Mouse (Mus musculus) neural tube, embryonic 13.5 days (tissue): ENCODE results near the gene Tmem86b. TPM values are rescaled to one million over a fixed set of nuclear protein-coding genes. Genes with fewer than 3 reads are reported as not detected.
"Not testable (repeated sequence)": the region's sequence is repeated elsewhere in the genome, so short reads cannot be mapped to it uniquely, and the experiment has no call there.

Experiments
- ATAC-seq: fragments of 200-750 bp; cut with Nextera tagmentation; 2 replicates; pipeline ENCODE4 v1.8.0; 2017; ENCODE audit warnings: low read depth, mild to moderate bottlenecking, moderate TSS enrichment, moderate library complexity
- H3K27ac ChIP-seq: fragments of 300-500 bp; sonication (generic); replicated peaks from 2 replicates; pipeline ENCODE4 v1.5.1; 2015; ENCODE audit warnings: moderate library complexity, mild to moderate bottlenecking, inconsistent platforms
- H3K27me3 ChIP-seq: fragments of 300-500 bp; sonication (generic); 2 replicates; pipeline ENCODE4 v1.6.1; 2015; ENCODE audit warnings: mild to moderate bottlenecking, inconsistent platforms
- H3K36me3 ChIP-seq: fragments of 300-500 bp; sonication (generic); 2 replicates; pipeline ENCODE4 v1.6.1; 2015; ENCODE audit warnings: mild to moderate bottlenecking, inconsistent platforms
- H3K4me1 ChIP-seq: fragments of 300-500 bp; sonication (generic); replicated peaks from 2 replicates; pipeline ENCODE4 v1.6.1; 2015; ENCODE audit warnings: inconsistent platforms
- H3K4me2 ChIP-seq: fragments of 300-500 bp; sonication (generic); 2 replicates; pipeline ENCODE4 v1.6.1; 2015; ENCODE audit warnings: inconsistent platforms, mild to moderate bottlenecking, moderate library complexity
- H3K4me3 ChIP-seq: fragments of 300-500 bp; sonication (generic); 2 replicates; pipeline ENCODE4 v1.5.1; 2015; ENCODE audit warnings: mild to moderate bottlenecking, inconsistent platforms
- H3K9ac ChIP-seq: fragments of 300-500 bp; sonication (generic); 2 replicates; pipeline ENCODE4 v1.6.1; 2015; ENCODE audit warnings: moderate library complexity, mild to moderate bottlenecking, inconsistent platforms
- H3K9me3 ChIP-seq: fragments of 300-500 bp; sonication (generic); 2 replicates; pipeline ENCODE4 v1.6.1; 2016; ENCODE audit warnings: inconsistent platforms
- WGBS: fragments of 180-500 bp; shearing (Covaris S2); methylation state at CpG from one replicate; pipeline ENCODE4 v1.1.7; 2015; 5-methylcytosine and 5-hydroxymethylcytosine counted together
- microRNA-seq: library from miRNA; unstranded; fragments of <30 nt; microRNA quantifications from one replicate; pipeline ENCODE4, GENCODE M21; 2016
- polyA plus RNA-seq: library from polyadenylated mRNA; unstranded; fragments of >200 nt; fragmentation: Nextera tagmentation; extraction: Ambion mirVana; gene quantifications from 2 replicates; pipeline ENCODE4 v1.2.1, GENCODE M21; 2015

Tmem86b gene
- polyA plus RNA-seq, 1 experiment from 2014 or later: 2.4 TPM

- no peaks in the 10 kb centered on the region for H3K9me3 ChIP-seq
- no peaks in the 10 kb centered on the region for H3K27me3 ChIP-seq
- no peak for ATAC-seq
- 71% methylated on average over 8 of the region's 8 CpGs for WGBS
- no peak overlapping the region for H3K9ac ChIP-seq
- H3K4me2 ChIP-seq: no peak overlapping the region
- H3K4me1 ChIP-seq: no peaks in the 10 kb centered on the region
- H3K27ac ChIP-seq: no peak overlapping the region
- no peak overlapping the region for H3K4me3 ChIP-seq
- no peaks in the 10 kb centered on the region for H3K36me3 ChIP-seq
Observed at GRCm38 (mm10) chr7:4612386-4612785, 18.8 kb downstream of the Tmem86b start.

- Histone ChIP-seq H3K27me3 (no peaks in the 10 kb centered on the region), H3K36me3 (no peaks in the 10 kb centered on the region), H3K4me1 (no peaks in the 10 kb centered on the region), H3K9me3 (no peaks in the 10 kb centered on the region), H3K4me3 (no peak overlapping the region), H3K4me2 (no peak overlapping the region), H3K27ac (no peak overlapping the region), H3K9ac (no peak overlapping the region)
- no peak for ATAC-seq
- WGBS: 81% methylated on average over 12 of the region's 12 CpGs
Observed at GRCm38 (mm10) chr7:4611921-4612341, 19.3 kb downstream of the Tmem86b start.

GRCm38 (mm10) chr7:4611511-4611910, 19.7 kb downstream of the Tmem86b start:
- no peaks in the 10 kb centered on the region for H3K4me1 ChIP-seq
- no peak overlapping the region for H3K9ac ChIP-seq
- H3K36me3 ChIP-seq: no peaks in the 10 kb centered on the region
- no peaks in the 10 kb centered on the region for H3K27me3 ChIP-seq
- WGBS: 83% methylated on average over 12 of the region's 12 CpGs
- H3K9me3 ChIP-seq: no peaks in the 10 kb centered on the region
- no peak for ATAC-seq
- H3K27ac ChIP-seq: no peak overlapping the region
- H3K4me3 ChIP-seq: no peak overlapping the region
- H3K4me2 ChIP-seq: no peak overlapping the region

GRCm38 (mm10) chr7:4608002-4608401, 23.2 kb downstream of the Tmem86b start:
- Histone ChIP-seq H3K36me3 (no peaks in the 10 kb centered on the region), H3K4me1 (no peaks in the 10 kb centered on the region), H3K9me3 (no peaks in the 10 kb centered on the region), H3K4me3 (no peak overlapping the region), H3K9ac (no peak overlapping the region), H3K27ac (no peak overlapping the region), H3K27me3 (no peaks in the 10 kb centered on the region), H3K4me2 (no peak overlapping the region)
- ATAC-seq: no peak
- WGBS: 70% methylated on average over 5 of the region's 5 CpGs

GRCm38 (mm10) chr7:4603873-4604272, 27.3 kb downstream of the Tmem86b start, which contains the start of gene Ptprh:
Gene Ptprh, minus strand, starts transcription at chr7:4604041.
- Histone ChIP-seq H3K4me2 (no peak within 1 kb of the TSS), H3K4me3 (no peak within 1 kb of the TSS), H3K4me1 (no peaks in the 10 kb centered on the region), H3K27ac (no peak within 1 kb of the TSS), H3K9ac (no peak within 1 kb of the TSS), H3K36me3 (no peaks in the 10 kb centered on the region), H3K9me3 (0 out of 2 replicates have a peak, but pooled peaks cover 3% of the 10 kb centered on the region), H3K27me3 (no peaks in the 10 kb centered on the region)
- ATAC-seq: no peak
- 87% methylated on average over 6 of the region's 6 CpGs for WGBS

GRCm38 (mm10) chr7:4602969-4603368, 28.3 kb downstream of the Tmem86b start:
- Histone ChIP-seq H3K27me3 (no peaks in the 10 kb centered on the region), H3K4me1 (no peaks in the 10 kb centered on the region), H3K9me3 (0 out of 2 replicates have a peak, but pooled peaks cover 3% of the 10 kb centered on the region), H3K4me3 (no peak overlapping the region), H3K27ac (no peak overlapping the region), H3K36me3 (no peaks in the 10 kb centered on the region), H3K4me2 (no peak overlapping the region), H3K9ac (no peak overlapping the region)
- 89% methylated on average over 6 of the region's 6 CpGs for WGBS
- ATAC-seq: no peak

GRCm38 (mm10) chr7:4597046-4597445, 34.2 kb downstream of the Tmem86b start:
- not testable (repeated sequence) for H3K4me2 ChIP-seq, H3K4me3 ChIP-seq, ATAC-seq, H3K27ac ChIP-seq, H3K36me3 ChIP-seq, H3K4me1 ChIP-seq, H3K27me3 ChIP-seq, H3K9me3 ChIP-seq, H3K9ac ChIP-seq
- WGBS: 77% methylated on average over 4 of the region's 4 CpGs

GRCm38 (mm10) chr7:4581481-4581880, 49.7 kb downstream of the Tmem86b start:
- H3K9ac ChIP-seq, ATAC-seq, H3K36me3 ChIP-seq, H3K4me1 ChIP-seq, H3K4me3 ChIP-seq, H3K4me2 ChIP-seq, H3K27me3 ChIP-seq, H3K9me3 ChIP-seq, H3K27ac ChIP-seq: not testable (repeated sequence)
- 84% methylated on average over 3 of the region's 3 CpGs for WGBS

Small RNA genes lying within 50 kb of the gene (microRNA-seq; reads per million reads assigned to microRNA genes)
- not detected for gene Gm23577

Other genes starting within 250 kb of the Tmem86b start
- 0.07 TPM in 2 replicates for gene Gp6, start 233.7 kb downstream of the Tmem86b start, polyA plus RNA-seq
- 35.9 and 38.6 TPM in 2 replicates for gene Rdh13, start 185.8 kb downstream of the Tmem86b start, polyA plus RNA-seq
- gene Eps8l1, start 170.7 kb downstream of the Tmem86b start, polyA plus RNA-seq: 12.1 and 12.9 TPM in 2 replicates
- gene Ppp1r12c, start 129.7 kb downstream of the Tmem86b start, polyA plus RNA-seq: 46.0 and 48.4 TPM in 2 replicates
- gene Tnnt1, start 115.0 kb downstream of the Tmem86b start, polyA plus RNA-seq: 12.7 and 42.9 TPM in 2 replicates
- 1.8 and 3.6 TPM in 2 replicates for gene Tnni3, start 107.2 kb downstream of the Tmem86b start, polyA plus RNA-seq
- 1.1 and 1.2 TPM in 2 replicates for gene Dnaaf3, start 99.0 kb downstream of the Tmem86b start, polyA plus RNA-seq
- gene Syt5, start 83.9 kb downstream of the Tmem86b start, polyA plus RNA-seq: 53.6 and 60.5 TPM in 2 replicates
- 0.26 and 0.31 TPM in 2 replicates for gene Ptprh, start 27.4 kb downstream of the Tmem86b start, polyA plus RNA-seq
- 10.3 TPM in 2 replicates for gene Ppp6r1, start 27.6 kb upstream of the Tmem86b start, polyA plus RNA-seq
- gene Hspbp1, start 53.6 kb upstream of the Tmem86b start, polyA plus RNA-seq: 121 and 136 TPM in 2 replicates
- gene Brsk1, start 59.2 kb upstream of the Tmem86b start, polyA plus RNA-seq: 5.9 and 6.2 TPM in 2 replicates
- 0.32 TPM in 1 of 2 replicates, not detected in the other for gene Tmem150b, start 93.8 kb upstream of the Tmem86b start, polyA plus RNA-seq
- gene Kmt5c, start 108.7 kb upstream of the Tmem86b start, polyA plus RNA-seq: 84.0 and 84.7 TPM in 2 replicates
- 18.9 and 19.0 TPM in 2 replicates for gene Cox6b2, start 121.7 kb upstream of the Tmem86b start, polyA plus RNA-seq
- gene Fam71e2, start 139.9 kb upstream of the Tmem86b start, polyA plus RNA-seq: not detected in 2 replicates
- 0.46 and 0.91 TPM in 2 replicates for gene Il11, start 151.4 kb upstream of the Tmem86b start, polyA plus RNA-seq
- gene Tmem190, start 151.5 kb upstream of the Tmem86b start, polyA plus RNA-seq: not detected in 2 replicates
- 2.9 and 3.8 TPM in 2 replicates for gene Tmem238, start 158.2 kb upstream of the Tmem86b start, polyA plus RNA-seq
- gene Rpl28, start 161.5 kb upstream of the Tmem86b start, polyA plus RNA-seq: 194 and 230 TPM in 2 replicates
- 266 and 276 TPM in 2 replicates for gene Ube2s, start 181.2 kb upstream of the Tmem86b start, polyA plus RNA-seq
- 8.7 and 9.7 TPM in 2 replicates for gene Shisa7, start 213.3 kb upstream of the Tmem86b start, polyA plus RNA-seq
- 4.5 and 4.8 TPM in 2 replicates for gene Isoc2b, start 238.8 kb upstream of the Tmem86b start, polyA plus RNA-seq
- gene Isoc2a, start 245.7 kb upstream of the Tmem86b start, polyA plus RNA-seq: 0.51 and 0.91 TPM in 2 replicates